Mouse (Mus musculus): Measurements from ENCODE around the gene C130050O18Rik. TPM values are rescaled to one million over a fixed set of nuclear protein-coding genes. Genes with fewer than 3 reads are reported as not detected.

C130050O18Rik gene
- total and polyA plus RNA-seq, 2 experiments from 2014 or later: 0.31 to 1.7 TPM

GRCm38 (mm10) chr5:139457241-139457640 is 52.2 kb downstream of the C130050O18Rik start:
- no peak for ATAC-seq (ENCODE audit: insufficient read depth, low read depth)
- Histone ChIP-seq H3K9ac (replicated peaks; ENCODE audit: low read depth, low read length) (no peak overlapping the region), H3K36me3 (replicated peaks; ENCODE audit: control insufficient read depth, insufficient read depth, low read length) (no peaks in the 10 kb centered on the region), H3K9me3 (replicated peaks; ENCODE audit: control insufficient read depth, low read length) (no peaks in the 10 kb centered on the region), H3K4me2 (ENCODE audit: low read depth, low read length) (no peak overlapping the region), H3K27ac (ENCODE audit: low read depth) (no peak overlapping the region), H3K27me3 (ENCODE audit: control insufficient read depth, insufficient read depth, low read length) (no peaks in the 10 kb centered on the region), H3K4me3 (ENCODE audit: low read depth, low read length) (no peak overlapping the region), H3K4me1 (ENCODE audit: control insufficient read depth, insufficient read depth) (peaks cover 7% of the 10 kb centered on the region; the same call in 1 of the 2 replicates)
- TF ChIP-seq CTCF (IDR thresholded peaks at IDR 0.05; ENCODE audit: low read depth) (no peak), EP300 (IDR thresholded peaks at IDR 0.05; ENCODE audit: low read depth) (no peak)
- WGBS: 88% methylated on average over 8 of the region's 8 CpGs
- DNase-seq (ENCODE audit: low spot score): no peak

DNA sequence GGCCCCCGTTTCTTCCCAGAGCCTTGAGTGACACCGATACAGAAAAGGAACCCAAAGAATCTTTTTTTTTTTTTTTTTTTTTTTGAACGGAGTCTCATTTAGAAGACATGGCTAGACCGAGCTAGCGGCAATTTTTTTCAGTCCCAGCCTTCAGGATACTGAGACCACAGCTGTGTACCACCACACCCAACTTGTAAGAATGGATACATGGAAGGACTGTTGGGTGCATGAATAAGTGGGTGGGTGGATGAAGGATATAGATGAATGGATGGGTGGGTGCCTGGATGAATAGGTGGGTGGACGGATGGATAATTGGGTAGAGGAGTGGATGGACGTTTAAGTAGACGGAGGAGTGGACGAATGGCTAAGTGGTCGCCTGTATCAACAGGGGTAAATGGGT is 54.9 kb downstream of the C130050O18Rik start:
- Histone ChIP-seq H3K9me3 (replicated peaks; ENCODE audit: control insufficient read depth, low read length) (no peaks in the 10 kb centered on the region), H3K9ac (replicated peaks; ENCODE audit: low read depth, low read length) (peak overlapping the region; percentile 44), H3K36me3 (replicated peaks; ENCODE audit: control insufficient read depth, insufficient read depth, low read length) (no peaks in the 10 kb centered on the region), H3K4me2 (ENCODE audit: low read depth, low read length) (peak overlapping the region; percentile 84), H3K27me3 (ENCODE audit: control insufficient read depth, insufficient read depth, low read length) (no peaks in the 10 kb centered on the region), H3K27ac (ENCODE audit: low read depth) (no peak overlapping the region), H3K4me3 (ENCODE audit: low read depth, low read length) (peak overlapping the region; percentile 60), H3K4me1 (ENCODE audit: control insufficient read depth, insufficient read depth) (peaks cover 7% of the 10 kb centered on the region; the same call in 1 of the 2 replicates)
- WGBS: 8% methylated on average over 10 of the region's 10 CpGs
- DNase-seq (ENCODE audit: low spot score) (no peak), ATAC-seq (ENCODE audit: insufficient read depth, low read depth) (0 out of 2 replicates have a peak, but pooled peaks have one; percentile 1)
- TF ChIP-seq CTCF (IDR thresholded peaks at IDR 0.05; ENCODE audit: low read depth): no peak
- no peak for TF ChIP-seq EP300 (IDR thresholded peaks at IDR 0.05; ENCODE audit: low read depth)

- H3K36me3 ChIP-seq (replicated peaks; ENCODE audit: control insufficient read depth, insufficient read depth, low read length): no peaks in the 10 kb centered on the region
- 6% methylated on average over 37 of the region's 42 CpGs for WGBS
- peaks cover 7% of the 10 kb centered on the region; the same call in 1 of the 2 replicates for H3K4me1 ChIP-seq (ENCODE audit: control insufficient read depth, insufficient read depth)
- TF ChIP-seq CTCF (IDR thresholded peaks at IDR 0.05; ENCODE audit: low read depth): no peak
- no peak for TF ChIP-seq EP300 (IDR thresholded peaks at IDR 0.05; ENCODE audit: low read depth)
- peak within 1 kb of the TSS; percentile 84 for H3K4me2 ChIP-seq (ENCODE audit: low read depth, low read length)
- H3K27ac ChIP-seq (ENCODE audit: low read depth): no peak within 1 kb of the TSS
- peak within 1 kb of the TSS; percentile 44 for H3K9ac ChIP-seq (replicated peaks; ENCODE audit: low read depth, low read length)
- DNase-seq (ENCODE audit: low spot score): peak; percentile 93
- H3K9me3 ChIP-seq (replicated peaks; ENCODE audit: control insufficient read depth, low read length): no peaks in the 10 kb centered on the region
- H3K4me3 ChIP-seq (ENCODE audit: low read depth, low read length): peak within 1 kb of the TSS; percentile 60
- peak; percentile 99 for ATAC-seq (ENCODE audit: insufficient read depth, low read depth)
- no peaks in the 10 kb centered on the region for H3K27me3 ChIP-seq (ENCODE audit: control insufficient read depth, insufficient read depth, low read length)
Measured at GRCm38 (mm10) chr5:139460384-139461067, 55.4 kb downstream of the C130050O18Rik start, which contains the start of gene 3110082I17Rik. 3110082I17Rik (minus strand) TSS chr5:139460527.

GRCm38 (mm10) chr5:139464874-139465273 is 59.8 kb downstream of the C130050O18Rik start:
- Histone ChIP-seq H3K27me3 (ENCODE audit: control insufficient read depth, insufficient read depth, low read length) (no peaks in the 10 kb centered on the region), H3K9ac (replicated peaks; ENCODE audit: low read depth, low read length) (no peak overlapping the region), H3K4me3 (ENCODE audit: low read depth, low read length) (no peak overlapping the region), H3K4me1 (ENCODE audit: control insufficient read depth, insufficient read depth) (peaks cover 5% of the 10 kb centered on the region; the same call in 1 of the 2 replicates), H3K9me3 (replicated peaks; ENCODE audit: control insufficient read depth, low read length) (no peaks in the 10 kb centered on the region), H3K4me2 (ENCODE audit: low read depth, low read length) (no peak overlapping the region), H3K36me3 (replicated peaks; ENCODE audit: control insufficient read depth, insufficient read depth, low read length) (no peaks in the 10 kb centered on the region), H3K27ac (ENCODE audit: low read depth) (no peak overlapping the region)
- DNase-seq (ENCODE audit: low spot score): no peak
- ATAC-seq (ENCODE audit: insufficient read depth, low read depth): no peak
- 38% methylated on average over 4 of the region's 4 CpGs for WGBS
- TF ChIP-seq EP300 (IDR thresholded peaks at IDR 0.05; ENCODE audit: low read depth) (no peak), CTCF (IDR thresholded peaks at IDR 0.05; ENCODE audit: low read depth) (no peak)

MicroRNAs within 50 kb of the gene (microRNA counts, 519-probe panel; counts per million panel counts)
- microRNA mmu-miR-339-3p (not detected), microRNA mmu-miR-339-5p (not detected)

Small RNA genes within 50 kb of the gene (microRNA-seq; reads per million reads assigned to microRNA genes)
- 391 reads per million, percentile 71 among the genes with 10 or more reads in this experiment for gene Mir339

Other genes starting within 250 kb of the C130050O18Rik start
- 46.5 and 71.5 TPM in 2 replicates for gene Sun1, start 204.6 kb upstream of the C130050O18Rik start, total RNA-seq (2014; rRNA removed; ENCODE audit: low replicate concordance)
- gene Sun1, start 204.6 kb upstream of the C130050O18Rik start, polyA plus RNA-seq (2015; fragmentation: Nextera tagmentation; extraction: Ambion mirVana): 22.4 and 22.6 TPM in 2 replicates
- gene Get4, start 153.0 kb upstream of the C130050O18Rik start, total RNA-seq (2014; rRNA removed; ENCODE audit: low replicate concordance): 56.8 and 61.6 TPM in 2 replicates
- gene Get4, start 153.0 kb upstream of the C130050O18Rik start, polyA plus RNA-seq (2015; fragmentation: Nextera tagmentation; extraction: Ambion mirVana): 153 TPM in 2 replicates
- 0.53 and 1.5 TPM in 2 replicates for gene Adap1, start 79.7 kb upstream of the C130050O18Rik start, total RNA-seq (2014; rRNA removed; ENCODE audit: low replicate concordance)
- gene Adap1, start 79.7 kb upstream of the C130050O18Rik start, polyA plus RNA-seq (2015; fragmentation: Nextera tagmentation; extraction: Ambion mirVana): 0.84 and 1.00 TPM in 2 replicates
- 120 and 123 TPM in 2 replicates for gene Cox19, start 53.9 kb upstream of the C130050O18Rik start, total RNA-seq (2014; rRNA removed; ENCODE audit: low replicate concordance)
- gene Cox19, start 53.9 kb upstream of the C130050O18Rik start, polyA plus RNA-seq (2015; fragmentation: Nextera tagmentation; extraction: Ambion mirVana): 88.6 and 97.6 TPM in 2 replicates
- gene Cyp2w1, start 52.7 kb upstream of the C130050O18Rik start, total RNA-seq (2014; rRNA removed; ENCODE audit: low replicate concordance): not detected in 2 replicates
- not detected in 2 replicates for gene Cyp2w1, start 52.7 kb upstream of the C130050O18Rik start, polyA plus RNA-seq (2015; fragmentation: Nextera tagmentation; extraction: Ambion mirVana)
- 38.2 and 39.1 TPM in 2 replicates for gene Gpr146, start 27.6 kb upstream of the C130050O18Rik start, total RNA-seq (2014; rRNA removed; ENCODE audit: low replicate concordance)
- 23.0 and 23.7 TPM in 2 replicates for gene Gpr146, start 27.6 kb upstream of the C130050O18Rik start, polyA plus RNA-seq (2015; fragmentation: Nextera tagmentation; extraction: Ambion mirVana)
- gene Gper1, start 17.9 kb downstream of the C130050O18Rik start, total RNA-seq (2014; rRNA removed; ENCODE audit: low replicate concordance): 1.3 and 4.5 TPM in 2 replicates
- 1.0 and 2.0 TPM in 2 replicates for gene Gper1, start 17.9 kb downstream of the C130050O18Rik start, polyA plus RNA-seq (2015; fragmentation: Nextera tagmentation; extraction: Ambion mirVana)
- 5.0 and 5.9 TPM in 2 replicates for gene 3110082I17Rik, start 55.2 kb downstream of the C130050O18Rik start, total RNA-seq (2014; rRNA removed; ENCODE audit: low replicate concordance)
- 9.5 and 10.6 TPM in 2 replicates for gene 3110082I17Rik, start 55.2 kb downstream of the C130050O18Rik start, polyA plus RNA-seq (2015; fragmentation: Nextera tagmentation; extraction: Ambion mirVana)
- 16.6 and 18.0 TPM in 2 replicates for gene Zfand2a, start 79.3 kb downstream of the C130050O18Rik start, total RNA-seq (2014; rRNA removed; ENCODE audit: low replicate concordance)
- 5.6 and 6.3 TPM in 2 replicates for gene Zfand2a, start 79.3 kb downstream of the C130050O18Rik start, polyA plus RNA-seq (2015; fragmentation: Nextera tagmentation; extraction: Ambion mirVana)
- gene Uncx, start 138.2 kb downstream of the C130050O18Rik start, total RNA-seq (2014; rRNA removed; ENCODE audit: low replicate concordance): not detected in 2 replicates
- not detected in 2 replicates for gene Uncx, start 138.2 kb downstream of the C130050O18Rik start, polyA plus RNA-seq (2015; fragmentation: Nextera tagmentation; extraction: Ambion mirVana)

All from heart, postnatal 0 days (tissue).